Mouse (Mus musculus): Measurements from ENCODE around the gene Prrt1. TPM values are rescaled to one million over a fixed set of nuclear protein-coding genes. Genes with fewer than 3 reads are reported as not detected.

The Prrt1 gene
- polyA plus RNA-seq, 2 experiments, result 0.94 to 5.7 TPM

DNA sequence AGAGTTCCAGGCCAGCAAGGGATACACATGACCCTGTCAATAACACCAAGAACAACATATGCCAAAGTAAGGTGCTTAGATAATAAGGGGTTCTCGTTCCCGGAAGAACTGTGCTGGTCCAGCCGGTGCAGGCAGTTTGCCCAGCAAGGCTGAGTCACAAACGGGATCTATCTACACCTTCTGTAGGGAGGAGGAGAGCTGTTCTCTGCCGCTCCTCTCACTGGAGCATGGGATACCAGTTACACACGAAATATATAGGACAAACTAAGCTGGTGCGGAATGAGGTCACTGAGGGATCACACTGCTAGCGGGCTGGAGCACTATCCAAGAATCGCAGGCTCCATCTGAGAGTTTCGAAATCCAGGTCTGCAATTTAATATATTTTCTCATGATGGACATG lies 14.6 kb downstream of the Prrt1 start:
- no peak overlapping the region for H3K9ac ChIP-seq (ENCODE audit: low read depth, low read length, severe bottlenecking)
- WGBS, result 79% methylated on average over 10 of the region's 10 CpGs
- ATAC-seq (ENCODE audit: low FRiP score, low read depth) (no peak), DNase-seq (ENCODE audit: low spot score) (no peak)
- no peak for TF ChIP-seq POLR2A (IDR thresholded peaks at IDR 0.05; ENCODE audit: borderline replicate concordance, extremely low read depth, insufficient read depth, insufficient read length)
- H3K4me3 ChIP-seq (replicated peaks; ENCODE audit: low read length), result no peak overlapping the region
- peaks cover 24% of the 10 kb centered on the region for H3K4me1 ChIP-seq (ENCODE audit: control insufficient read depth, insufficient read depth, low read length)
- H3K36me3 ChIP-seq (ENCODE audit: control insufficient read depth, insufficient read depth, low read length), result peaks cover 12% of the 10 kb centered on the region; the same call in 1 of the 2 replicates
- no peaks in the 10 kb centered on the region for H3K27me3 ChIP-seq (ENCODE audit: control insufficient read depth, insufficient read depth, low read length)
- H3K9me3 ChIP-seq (ENCODE audit: control insufficient read depth, low read length), result no peaks in the 10 kb centered on the region
- no peak overlapping the region for H3K4me2 ChIP-seq (replicated peaks; ENCODE audit: low read depth, low read length, severe bottlenecking)
- no peak overlapping the region for H3K27ac ChIP-seq (replicated peaks; ENCODE audit: low read depth, low read length)

DNA sequence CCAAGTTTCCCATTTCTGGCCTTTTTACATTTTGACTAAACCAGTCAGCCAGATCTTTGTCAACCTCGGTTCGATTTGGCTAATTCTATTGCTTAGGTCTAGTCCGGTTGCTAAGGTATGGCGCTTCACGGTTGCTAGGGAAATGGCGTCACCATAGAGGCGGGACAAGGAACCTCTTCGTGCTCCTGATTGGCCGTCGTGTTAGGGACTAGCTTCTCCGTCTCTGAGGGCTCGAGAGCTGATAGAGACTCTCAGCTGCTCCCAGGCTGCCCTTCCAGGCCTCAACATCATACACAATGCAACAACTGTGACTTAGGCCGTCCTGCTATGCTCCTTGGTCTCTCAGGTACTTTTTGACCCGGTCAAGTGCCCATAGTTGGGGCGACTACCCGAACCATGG lies 15.3 kb downstream of the Prrt1 start, which contains the start of gene Fkbpl:
Gene Fkbpl (plus strand): TSS at position 157 of the 400 bp plus-strand sequence.
- H3K9ac ChIP-seq (ENCODE audit: low read depth, low read length, severe bottlenecking), result peak within 1 kb of the TSS; percentile 46
- H3K9me3 ChIP-seq (ENCODE audit: control insufficient read depth, low read length), result no peaks in the 10 kb centered on the region
- peak within 1 kb of the TSS; percentile 68 for H3K4me2 ChIP-seq (replicated peaks; ENCODE audit: low read depth, low read length, severe bottlenecking)
- peaks cover 24% of the 10 kb centered on the region for H3K4me1 ChIP-seq (ENCODE audit: control insufficient read depth, insufficient read depth, low read length)
- peak; percentile 43; the same call in 1 of the 2 replicates for TF ChIP-seq POLR2A (IDR thresholded peaks at IDR 0.05; ENCODE audit: borderline replicate concordance, extremely low read depth, insufficient read depth, insufficient read length)
- H3K36me3 ChIP-seq (ENCODE audit: control insufficient read depth, insufficient read depth, low read length), result peaks cover 19% of the 10 kb centered on the region; the same call in 1 of the 2 replicates
- DNase-seq (ENCODE audit: low spot score) (peak; percentile 98), ATAC-seq (ENCODE audit: low FRiP score, low read depth) (peak; percentile 87)
- H3K27me3 ChIP-seq (ENCODE audit: control insufficient read depth, insufficient read depth, low read length), result no peaks in the 10 kb centered on the region
- 2% methylated on average over 16 of the region's 16 CpGs for WGBS
- H3K4me3 ChIP-seq (replicated peaks; ENCODE audit: low read length), result peak within 1 kb of the TSS; percentile 51
- no peak within 1 kb of the TSS; the same call in 1 of the 2 replicates for H3K27ac ChIP-seq (replicated peaks; ENCODE audit: low read depth, low read length)

DNA sequence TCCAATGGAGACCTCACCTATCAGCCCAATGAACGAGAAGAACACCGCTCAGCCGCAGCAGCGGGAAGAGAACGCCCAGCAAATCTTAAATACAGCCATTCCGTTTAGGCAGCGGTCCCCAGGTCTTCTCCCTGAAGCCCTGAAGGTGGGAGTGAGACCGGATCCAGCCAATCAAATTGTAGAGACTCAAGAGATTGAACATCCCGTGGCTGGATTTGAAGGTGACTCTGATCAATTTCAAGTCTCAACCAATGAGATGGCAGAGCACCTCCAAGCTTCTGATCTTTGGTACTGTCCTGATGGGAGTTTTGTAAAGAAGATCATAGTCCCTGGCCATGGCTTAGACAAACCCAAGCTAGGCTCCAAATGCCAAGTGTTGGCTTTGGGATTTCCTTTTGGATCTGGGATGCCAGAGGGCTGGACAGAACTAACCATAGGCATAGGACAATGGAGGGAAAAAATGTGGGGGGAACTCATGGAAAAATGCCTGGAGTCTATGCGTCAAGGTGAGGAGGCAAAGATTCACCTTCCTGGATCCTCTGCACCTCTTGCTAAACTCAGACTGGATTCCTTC lies 16.0 kb downstream of the Prrt1 start:
- no peak for ATAC-seq (ENCODE audit: low FRiP score, low read depth)
- H3K27me3 ChIP-seq (ENCODE audit: control insufficient read depth, insufficient read depth, low read length), result no peaks in the 10 kb centered on the region
- peak overlapping the region; percentile 68 for H3K4me2 ChIP-seq (replicated peaks; ENCODE audit: low read depth, low read length, severe bottlenecking)
- peaks cover 23% of the 10 kb centered on the region for H3K4me1 ChIP-seq (ENCODE audit: control insufficient read depth, insufficient read depth, low read length)
- TF ChIP-seq POLR2A (IDR thresholded peaks at IDR 0.05; ENCODE audit: borderline replicate concordance, extremely low read depth, insufficient read depth, insufficient read length), result no peak
- 40% methylated on average over 10 of the region's 10 CpGs for WGBS
- H3K27ac ChIP-seq (replicated peaks; ENCODE audit: low read depth, low read length), result no peak overlapping the region; the same call in 1 of the 2 replicates
- peaks cover 26% of the 10 kb centered on the region for H3K36me3 ChIP-seq (ENCODE audit: control insufficient read depth, insufficient read depth, low read length)
- peak overlapping the region; percentile 51 for H3K4me3 ChIP-seq (replicated peaks; ENCODE audit: low read length)
- H3K9ac ChIP-seq (ENCODE audit: low read depth, low read length, severe bottlenecking), result peak overlapping the region; percentile 46
- DNase-seq (ENCODE audit: low spot score), result no peak
- H3K9me3 ChIP-seq (ENCODE audit: control insufficient read depth, low read length), result no peaks in the 10 kb centered on the region

- H3K36me3 ChIP-seq (ENCODE audit: control insufficient read depth, insufficient read depth, low read length), result peaks cover 31% of the 10 kb centered on the region
- 91% methylated on average over 30 of the region's 30 CpGs for WGBS
- ATAC-seq (ENCODE audit: low FRiP score, low read depth) (no peak), DNase-seq (ENCODE audit: low spot score) (no peak)
- H3K27ac ChIP-seq (replicated peaks; ENCODE audit: low read depth, low read length), result no peak overlapping the region
- H3K4me2 ChIP-seq (replicated peaks; ENCODE audit: low read depth, low read length, severe bottlenecking), result peak overlapping the region; percentile 86; the same call in 1 of the 2 replicates
- no peaks in the 10 kb centered on the region for H3K9me3 ChIP-seq (ENCODE audit: control insufficient read depth, low read length)
- TF ChIP-seq POLR2A (IDR thresholded peaks at IDR 0.05; ENCODE audit: borderline replicate concordance, extremely low read depth, insufficient read depth, insufficient read length), result no peak
- no peaks in the 10 kb centered on the region for H3K27me3 ChIP-seq (ENCODE audit: control insufficient read depth, insufficient read depth, low read length)
- peaks cover 18% of the 10 kb centered on the region for H3K4me1 ChIP-seq (ENCODE audit: control insufficient read depth, insufficient read depth, low read length)
- peak overlapping the region; percentile 97; the same call in 1 of the 2 replicates for H3K4me3 ChIP-seq (replicated peaks; ENCODE audit: low read length)
- no peak overlapping the region for H3K9ac ChIP-seq (ENCODE audit: low read depth, low read length, severe bottlenecking)
These were observed 16.6 kb downstream of the Prrt1 start for GRCm38 (mm10) chr17:34645831-34646511.

GRCm38 (mm10) chr17:34646906-34647787 lies 17.8 kb downstream of the Prrt1 start, which contains the start of gene Atf6b:
Gene Atf6b, plus strand, starts transcription at chr17:34647146.
- Histone ChIP-seq H3K27ac (replicated peaks; ENCODE audit: low read depth, low read length) (no peak within 1 kb of the TSS), H3K4me3 (replicated peaks; ENCODE audit: low read length) (peak within 1 kb of the TSS; percentile 97), H3K27me3 (ENCODE audit: control insufficient read depth, insufficient read depth, low read length) (no peaks in the 10 kb centered on the region), H3K9ac (ENCODE audit: low read depth, low read length, severe bottlenecking) (peak within 1 kb of the TSS; percentile 87), H3K36me3 (ENCODE audit: control insufficient read depth, insufficient read depth, low read length) (peaks cover 43% of the 10 kb centered on the region), H3K4me1 (ENCODE audit: control insufficient read depth, insufficient read depth, low read length) (peaks cover 11% of the 10 kb centered on the region), H3K9me3 (ENCODE audit: control insufficient read depth, low read length) (no peaks in the 10 kb centered on the region), H3K4me2 (replicated peaks; ENCODE audit: low read depth, low read length, severe bottlenecking) (peak within 1 kb of the TSS; percentile 86)
- under 1% methylated on average over 65 of the region's 66 CpGs for WGBS
- TF ChIP-seq POLR2A (IDR thresholded peaks at IDR 0.05; ENCODE audit: borderline replicate concordance, extremely low read depth, insufficient read depth, insufficient read length), result peak; percentile 74; the same call in 1 of the 2 replicates
- ATAC-seq (ENCODE audit: low FRiP score, low read depth) (peak; percentile 95), DNase-seq (ENCODE audit: low spot score) (peak; percentile 99)
